Mouse (Mus musculus) B cell, adult 62 days (primary cell): ENCODE results near the gene Nek4. TPM values are rescaled to one million over a fixed set of nuclear protein-coding genes. Genes with fewer than 3 reads are reported as not detected.

Experiments
- total RNA-seq: library from RNA; stranded (reverse); gene quantifications from 4 replicates; pipeline ENCODE4 v1.2.4, GENCODE M21; 2023

Nek4 gene
- 5.3 to 9.2 TPM (median 6.0 TPM) in 4 replicates for total RNA-seq

DNA sequence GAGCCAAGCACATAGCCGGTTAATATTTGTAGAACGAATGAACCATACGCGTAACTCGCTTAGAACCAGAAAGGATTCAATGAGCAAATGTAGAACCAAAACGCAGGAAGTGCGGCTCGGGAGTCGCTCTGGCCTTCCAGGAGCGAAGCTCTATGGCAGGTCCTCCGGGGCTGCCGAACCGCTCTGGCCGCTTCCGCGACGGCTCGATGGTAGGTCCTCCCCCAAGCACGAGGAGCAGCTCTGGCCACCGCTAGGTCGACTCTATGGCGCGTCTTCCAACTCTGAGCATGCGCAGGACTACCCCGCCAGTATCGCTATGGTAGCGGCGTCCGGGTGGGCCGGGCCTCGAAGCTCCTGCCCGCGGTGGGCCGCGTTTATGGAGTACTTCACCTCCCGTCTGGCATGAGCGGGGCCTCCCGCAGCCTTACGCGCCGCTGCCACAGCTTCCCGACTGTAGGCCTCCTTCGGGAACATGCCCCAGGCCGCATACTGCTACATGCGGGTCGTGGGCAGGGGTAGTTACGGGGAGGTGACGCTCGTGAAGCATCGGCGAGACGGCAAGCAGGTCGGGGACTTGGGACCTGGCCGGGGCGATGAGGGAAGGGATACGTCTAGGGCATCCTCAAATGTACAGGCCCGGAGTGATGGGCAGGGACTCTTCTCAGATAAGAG lies at the start of gene Nek4:
Gene Nek4 (plus strand): TSS at position 224 of the 672 bp plus-strand sequence.

DNA sequence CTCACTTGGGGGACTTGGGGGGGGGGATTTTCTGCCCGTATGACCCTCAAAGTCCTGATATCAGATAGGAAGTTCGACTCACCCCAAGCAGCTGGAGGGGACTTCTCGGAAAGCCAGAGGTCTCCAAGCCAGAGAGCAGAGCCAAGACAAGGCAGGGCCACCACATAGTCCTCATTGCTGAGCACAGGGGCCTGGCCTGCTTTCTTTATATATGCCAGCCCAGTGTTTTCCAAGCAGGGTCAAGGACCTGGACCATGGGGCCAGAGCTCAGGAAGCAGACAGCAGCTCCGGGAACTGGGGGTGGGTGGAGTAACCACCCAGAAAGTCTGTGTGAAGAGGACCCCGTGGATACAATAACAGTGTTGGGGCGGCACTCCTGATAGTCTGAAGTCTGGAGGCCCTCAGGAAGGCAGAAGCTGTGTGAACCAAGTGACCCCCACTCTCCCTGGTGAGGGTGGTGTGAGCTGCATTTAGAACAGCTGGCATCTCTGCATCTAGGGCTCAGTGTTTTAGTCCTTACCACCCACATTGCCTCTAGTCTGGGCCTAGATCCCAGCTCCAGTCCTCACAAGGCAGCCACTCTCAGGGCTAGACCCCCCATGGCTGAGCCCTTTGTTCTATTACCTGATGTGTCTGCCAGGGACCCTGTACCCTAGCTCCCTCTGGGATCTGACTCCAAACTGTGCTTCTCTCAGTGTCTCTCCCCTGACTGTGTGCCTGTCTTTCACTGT lies 27.6 kb upstream of the Nek4 start, which contains the start of gene Itih3:
Gene Itih3 (minus strand): TSS at position 386 of the 731 bp plus-strand sequence.

DNA sequence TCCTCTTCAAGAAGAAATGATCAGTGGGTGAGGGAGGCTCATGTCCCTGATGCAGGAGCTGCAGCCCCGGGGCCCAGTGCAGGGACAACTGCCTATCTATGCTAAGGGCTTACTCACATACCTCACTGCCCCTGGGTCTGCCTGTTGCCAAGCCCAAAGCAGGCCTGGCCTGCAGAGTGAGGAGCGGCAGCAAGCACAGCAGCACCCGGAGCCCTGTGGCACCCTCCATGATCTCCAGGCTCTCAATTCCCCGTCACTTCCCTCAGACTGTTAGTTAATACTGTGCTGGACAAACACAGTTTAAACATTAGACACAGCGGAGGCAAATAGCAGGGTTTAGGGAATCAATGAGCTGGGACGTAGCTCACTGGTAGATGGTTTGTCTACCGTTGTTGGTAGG lies 8.1 kb upstream of the Nek4 start, which contains the start of gene Itih1:
Gene Itih1 (minus strand): TSS at position 252 of the 400 bp plus-strand sequence.

DNA sequence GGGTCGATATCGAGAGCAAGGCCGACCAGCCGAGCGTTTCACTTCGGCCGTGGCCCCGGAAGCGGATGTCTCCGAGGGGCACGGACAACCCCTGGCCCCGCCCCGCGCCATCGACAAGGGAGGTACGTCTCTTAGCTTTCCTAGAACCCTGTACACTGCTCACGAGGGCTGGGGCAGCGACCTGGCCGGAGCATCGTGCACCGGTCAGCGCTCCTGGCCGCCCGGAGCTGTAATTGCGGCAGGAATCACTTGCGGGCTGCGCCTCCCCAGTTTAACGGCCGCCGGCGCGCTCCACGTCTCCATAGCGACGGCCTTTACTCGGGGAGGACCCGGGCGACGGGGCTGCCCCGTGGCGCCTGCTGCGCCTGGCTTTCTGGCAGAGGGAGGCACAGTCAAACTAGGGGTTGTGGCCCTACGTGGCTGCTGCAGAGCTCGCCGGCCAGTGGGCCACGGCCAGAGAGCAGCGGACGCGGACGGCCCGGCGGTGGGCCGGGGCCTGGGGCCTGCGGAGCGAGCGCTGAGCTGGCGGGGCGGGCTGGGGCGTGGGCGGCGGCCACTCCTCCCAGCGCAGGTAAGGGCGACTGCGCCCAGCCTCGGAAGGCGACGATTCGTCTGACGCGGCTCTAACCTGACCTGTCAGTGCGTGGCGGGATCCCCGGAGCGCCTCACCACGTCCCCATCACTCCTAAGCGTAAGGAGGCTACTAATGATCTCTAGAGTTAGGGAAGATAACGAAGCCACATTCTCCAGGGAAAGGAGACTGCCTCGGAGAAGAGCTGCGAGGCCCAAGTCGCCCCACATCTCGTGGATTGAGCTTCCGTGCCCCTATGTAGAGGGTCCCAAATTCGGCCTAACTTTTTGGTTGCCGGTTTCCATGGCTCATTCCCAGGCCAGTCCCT lies 50.4 kb downstream of the Nek4 start, which contains the start of the genes Glt8d1 and Spcs1:
Gene Glt8d1 (plus strand): TSS at position 94 of the 899 bp plus-strand sequence.
Gene Spcs1 (minus strand): TSS at position 366 of the 899 bp plus-strand sequence.

DNA sequence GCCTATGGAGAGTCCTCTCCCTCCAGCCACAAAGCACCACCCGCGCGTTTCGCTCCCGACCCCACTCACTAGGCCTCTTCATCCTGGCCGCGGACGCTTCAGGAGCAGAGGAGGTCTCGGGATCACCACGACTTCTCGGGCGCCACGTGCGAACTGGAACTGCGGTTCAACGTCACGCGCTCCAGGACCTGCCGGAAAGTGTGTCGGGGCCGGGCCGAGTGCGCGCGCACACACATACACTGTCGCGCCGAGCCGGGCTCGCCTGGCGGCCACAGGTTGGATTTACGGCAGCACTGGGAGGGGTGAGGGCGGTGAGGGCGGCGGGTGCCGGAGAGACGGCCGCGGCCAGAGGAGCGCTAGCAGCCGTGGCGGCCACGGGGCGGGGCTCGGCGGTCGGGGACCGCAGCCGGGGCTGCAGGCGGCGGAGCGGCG lies 67.7 kb downstream of the Nek4 start, which contains the start of the genes Pbrm1 and Gnl3:
Gene Pbrm1 (plus strand): TSS at position 279 of the 432 bp plus-strand sequence.
Gene Gnl3 (minus strand): TSS at position 293 of the 432 bp plus-strand sequence.

Other genes starting within 250 kb of the Nek4 start
- 18.1 to 23.2 TPM (median 21.2 TPM) in 4 replicates for gene Sfmbt1, start 236.5 kb upstream of the Nek4 start, total RNA-seq
- gene Tmem110, start 125.8 kb upstream of the Nek4 start, total RNA-seq, result 15.7 to 21.0 TPM (median 17.2 TPM) in 4 replicates
- gene Mustn1, start 72.2 kb upstream of the Nek4 start, total RNA-seq, result 2.1 to 2.7 TPM (median 2.5 TPM) in 4 replicates
- gene Itih4, start 64.9 kb upstream of the Nek4 start, total RNA-seq, result 0.26 to 1.0 TPM (median 0.48 TPM) in 4 replicates
- gene Itih3, start 27.6 kb upstream of the Nek4 start, total RNA-seq, result not detected in 4 replicates
- gene Itih1, start 8.1 kb upstream of the Nek4 start, total RNA-seq, result not detected in 4 replicates
- 9.7 to 15.3 TPM (median 11.5 TPM) in 4 replicates for gene Glt8d1, start 50.0 kb downstream of the Nek4 start, total RNA-seq
- gene Spcs1, start 50.3 kb downstream of the Nek4 start, total RNA-seq, result 67.8 to 75.3 TPM (median 71.6 TPM) in 4 replicates
- gene Pbrm1, start 67.8 kb downstream of the Nek4 start, total RNA-seq, result 76.6 to 84.3 TPM (median 79.4 TPM) in 4 replicates
- gene Gnl3, start 67.8 kb downstream of the Nek4 start, total RNA-seq, result 451 to 493 TPM (median 486 TPM) in 4 replicates
- 15.9 to 25.8 TPM (median 17.4 TPM) in 4 replicates for gene Smim4, start 177.6 kb downstream of the Nek4 start, total RNA-seq
- 0.80 to 1.7 TPM (median 1.5 TPM) in 4 replicates for gene Nt5dc2, start 179.7 kb downstream of the Nek4 start, total RNA-seq
- gene Stab1, start 217.3 kb downstream of the Nek4 start, total RNA-seq, result 0.33 to 2.9 TPM (median 0.94 TPM) in 3 of 4 replicates, not detected in the other